Mouse (Mus musculus): ENCODE results near the gene Rfng. TPM values are rescaled to one million over a fixed set of nuclear protein-coding genes. Genes with fewer than 3 reads are reported as not detected.
A peak's percentile ranks its signal among the peaks of the same experiment; 100 is the strongest.
"Not testable (repeated sequence)": the region's sequence is repeated elsewhere in the genome, so short reads cannot be mapped to it uniquely, and the experiment has no call there.

Rfng gene
- polyA plus RNA-seq, 1 experiment from 2014 or later, result 36.2 TPM

- H3K4me1 ChIP-seq (replicated peaks), result peaks cover 13% of the 10 kb centered on the region
- no peak for ATAC-seq (ENCODE audit: insufficient number of reproducible peaks, insufficient read depth, low FRiP score, low TSS enrichment, low read depth)
- H3K27ac ChIP-seq, result no peak overlapping the region
- H3K4me2 ChIP-seq, result no peak overlapping the region
- WGBS, result 80% methylated on average over 3 of the region's 3 CpGs
- H3K36me3 ChIP-seq, result peaks cover 88% of the 10 kb centered on the region
- H3K9ac ChIP-seq (replicated peaks), result no peak overlapping the region
- no peak overlapping the region for H3K4me3 ChIP-seq (replicated peaks)
- H3K27me3 ChIP-seq, result no peaks in the 10 kb centered on the region
- H3K9me3 ChIP-seq, result no peaks in the 10 kb centered on the region
Measured at GRCm38 (mm10) chr11:120789810-120790209, 5.8 kb upstream of the Rfng start.

- peaks cover 9% of the 10 kb centered on the region for H3K4me1 ChIP-seq (replicated peaks)
- H3K27ac ChIP-seq, result no peak overlapping the region
- 86% methylated on average over 4 of the region's 4 CpGs for WGBS
- no peak for ATAC-seq (ENCODE audit: insufficient number of reproducible peaks, insufficient read depth, low FRiP score, low TSS enrichment, low read depth)
- peaks cover 84% of the 10 kb centered on the region for H3K36me3 ChIP-seq
- no peak overlapping the region for H3K4me3 ChIP-seq (replicated peaks)
- H3K9me3 ChIP-seq, result no peaks in the 10 kb centered on the region
- no peak overlapping the region for H3K4me2 ChIP-seq
- no peak overlapping the region for H3K9ac ChIP-seq (replicated peaks)
- H3K27me3 ChIP-seq, result no peaks in the 10 kb centered on the region
Measured at GRCm38 (mm10) chr11:120789355-120789754, 5.3 kb upstream of the Rfng start.

- H3K4me2 ChIP-seq; H3K27ac ChIP-seq; H3K27me3 ChIP-seq; H3K4me3 ChIP-seq (replicated peaks); H3K9me3 ChIP-seq; H3K9ac ChIP-seq (replicated peaks); ATAC-seq (ENCODE audit: insufficient number of reproducible peaks, insufficient read depth, low FRiP score, low TSS enrichment, low read depth): not testable (repeated sequence)
- H3K4me1 ChIP-seq (replicated peaks), result peaks cover 11% of the 10 kb centered on the region
- 83% methylated on average over 10 of the region's 10 CpGs for WGBS
- H3K36me3 ChIP-seq, result peaks cover 75% of the 10 kb centered on the region
Measured at GRCm38 (mm10) chr11:120788460-120788859, 4.5 kb upstream of the Rfng start.

GRCm38 (mm10) chr11:120785145-120785544, 1.1 kb upstream of the Rfng start:
- peaks cover 62% of the 10 kb centered on the region for H3K36me3 ChIP-seq
- peak overlapping the region; percentile 95 for H3K4me2 ChIP-seq
- peak overlapping the region; percentile 99 for H3K4me3 ChIP-seq (replicated peaks)
- WGBS, result 38% methylated on average over 9 of the region's 9 CpGs
- no peaks in the 10 kb centered on the region for H3K9me3 ChIP-seq
- peaks cover 20% of the 10 kb centered on the region for H3K4me1 ChIP-seq (replicated peaks)
- peak overlapping the region; percentile 85; the same call in 1 of the 2 replicates for H3K27ac ChIP-seq
- no peaks in the 10 kb centered on the region for H3K27me3 ChIP-seq
- H3K9ac ChIP-seq (replicated peaks), result peak overlapping the region; percentile 89
- ATAC-seq (ENCODE audit: insufficient number of reproducible peaks, insufficient read depth, low FRiP score, low TSS enrichment, low read depth), result no peak

GRCm38 (mm10) chr11:120783426-120784063, 462 bp downstream of the Rfng start:
- peaks cover 52% of the 10 kb centered on the region for H3K36me3 ChIP-seq
- H3K9ac ChIP-seq (replicated peaks), result peak overlapping the region; percentile 89
- H3K4me2 ChIP-seq, result peak overlapping the region; percentile 95
- 3% methylated on average over 42 of the region's 42 CpGs for WGBS
- 0 out of 2 replicates have a peak, but pooled peaks have one; percentile 27 for ATAC-seq (ENCODE audit: insufficient number of reproducible peaks, insufficient read depth, low FRiP score, low TSS enrichment, low read depth)
- no peaks in the 10 kb centered on the region for H3K27me3 ChIP-seq
- H3K4me3 ChIP-seq (replicated peaks), result peak overlapping the region; percentile 99
- peaks cover 20% of the 10 kb centered on the region for H3K4me1 ChIP-seq (replicated peaks)
- no peaks in the 10 kb centered on the region for H3K9me3 ChIP-seq
- peak overlapping the region; percentile 85; the same call in 1 of the 2 replicates for H3K27ac ChIP-seq

GRCm38 (mm10) chr11:120781361-120781760, 2.6 kb downstream of the Rfng start:
- not testable (repeated sequence) for H3K27me3 ChIP-seq; H3K27ac ChIP-seq; H3K4me2 ChIP-seq; H3K9me3 ChIP-seq; H3K4me3 ChIP-seq (replicated peaks); ATAC-seq (ENCODE audit: insufficient number of reproducible peaks, insufficient read depth, low FRiP score, low TSS enrichment, low read depth); H3K9ac ChIP-seq (replicated peaks)
- 88% methylated on average over 6 of the region's 6 CpGs for WGBS
- Histone ChIP-seq H3K4me1 (replicated peaks) (peaks cover 21% of the 10 kb centered on the region), H3K36me3 (peaks cover 30% of the 10 kb centered on the region)

GRCm38 (mm10) chr11:120779876-120780275, 4.1 kb downstream of the Rfng start:
- Histone ChIP-seq H3K9ac (replicated peaks) (no peak overlapping the region), H3K4me3 (replicated peaks) (no peak overlapping the region), H3K36me3 (peaks cover 24% of the 10 kb centered on the region), H3K27ac (no peak overlapping the region), H3K4me1 (replicated peaks) (peaks cover 19% of the 10 kb centered on the region), H3K27me3 (no peaks in the 10 kb centered on the region), H3K9me3 (no peaks in the 10 kb centered on the region), H3K4me2 (no peak overlapping the region)
- 94% methylated on average over 1 of the region's 1 CpGs for WGBS
- ATAC-seq (ENCODE audit: insufficient number of reproducible peaks, insufficient read depth, low FRiP score, low TSS enrichment, low read depth), result no peak

- H3K27me3 ChIP-seq, result no peaks in the 10 kb centered on the region
- no peak overlapping the region for H3K4me3 ChIP-seq (replicated peaks)
- H3K9ac ChIP-seq (replicated peaks), result 0 out of 2 replicates have a peak overlapping the region, but pooled peaks have one; percentile 8
- no peak for ATAC-seq (ENCODE audit: insufficient number of reproducible peaks, insufficient read depth, low FRiP score, low TSS enrichment, low read depth)
- 0 out of 2 replicates have a peak, but pooled peaks cover 9% of the 10 kb centered on the region for H3K4me1 ChIP-seq (replicated peaks)
- H3K4me2 ChIP-seq, result no peak overlapping the region
- peaks cover 20% of the 10 kb centered on the region for H3K36me3 ChIP-seq
- WGBS, result 35% methylated on average over 6 of the region's 6 CpGs
- no peaks in the 10 kb centered on the region for H3K9me3 ChIP-seq
- no peak overlapping the region for H3K27ac ChIP-seq
Measured at GRCm38 (mm10) chr11:120777123-120777522, 6.9 kb downstream of the Rfng start.

- Histone ChIP-seq H3K9ac (replicated peaks) (no peak overlapping the region), H3K27ac (no peak overlapping the region), H3K4me1 (replicated peaks) (0 out of 2 replicates have a peak, but pooled peaks cover 9% of the 10 kb centered on the region), H3K9me3 (no peaks in the 10 kb centered on the region; the same call in 1 of the 2 replicates), H3K4me3 (replicated peaks) (no peak overlapping the region), H3K27me3 (no peaks in the 10 kb centered on the region), H3K4me2 (0 out of 2 replicates have a peak overlapping the region, but pooled peaks have one; percentile 2), H3K36me3 (peaks cover 11% of the 10 kb centered on the region; the same call in 1 of the 2 replicates)
- peak; percentile 73 for ATAC-seq (ENCODE audit: insufficient number of reproducible peaks, insufficient read depth, low FRiP score, low TSS enrichment, low read depth)
- 29% methylated on average over 15 of the region's 15 CpGs for WGBS
Measured at GRCm38 (mm10) chr11:120775774-120776469, 8.1 kb downstream of the Rfng start.

GRCm38 (mm10) chr11:120773463-120774190, 10.4 kb downstream of the Rfng start:
- no peaks in the 10 kb centered on the region for H3K36me3 ChIP-seq
- H3K9me3 ChIP-seq, result no peaks in the 10 kb centered on the region; the same call in 1 of the 2 replicates
- 85% methylated on average over 7 of the region's 7 CpGs for WGBS

GRCm38 (mm10) chr11:120772749-120773148, 11.3 kb downstream of the Rfng start:
- no peaks in the 10 kb centered on the region for H3K27me3 ChIP-seq
- WGBS, result 78% methylated on average over 3 of the region's 3 CpGs
- 0 out of 2 replicates have a peak, but pooled peaks cover 9% of the 10 kb centered on the region for H3K4me1 ChIP-seq (replicated peaks)

More at GRCm38 (mm10) chr11:120773463-120774190, 10.4 kb downstream of the Rfng start:
- no peak overlapping the region; the same call in 1 of the 2 replicates for H3K9ac ChIP-seq (replicated peaks)
- H3K4me3 ChIP-seq (replicated peaks), result no peak overlapping the region
- H3K4me2 ChIP-seq, result no peak overlapping the region
- no peak for ATAC-seq (ENCODE audit: insufficient number of reproducible peaks, insufficient read depth, low FRiP score, low TSS enrichment, low read depth)
- 0 out of 2 replicates have a peak, but pooled peaks cover 9% of the 10 kb centered on the region for H3K4me1 ChIP-seq (replicated peaks)
- no peaks in the 10 kb centered on the region for H3K27me3 ChIP-seq
- no peak overlapping the region for H3K27ac ChIP-seq

More at GRCm38 (mm10) chr11:120772749-120773148, 11.3 kb downstream of the Rfng start:
- Histone ChIP-seq H3K36me3 (no peaks in the 10 kb centered on the region), H3K4me2 (no peak overlapping the region), H3K27ac (no peak overlapping the region), H3K4me3 (replicated peaks) (no peak overlapping the region), H3K9me3 (no peaks in the 10 kb centered on the region; the same call in 1 of the 2 replicates), H3K9ac (replicated peaks) (no peak overlapping the region)
- no peak for ATAC-seq (ENCODE audit: insufficient number of reproducible peaks, insufficient read depth, low FRiP score, low TSS enrichment, low read depth)
